ENCODE assay signal across 12 mouse cellular contexts in the genomic region with DNA sequence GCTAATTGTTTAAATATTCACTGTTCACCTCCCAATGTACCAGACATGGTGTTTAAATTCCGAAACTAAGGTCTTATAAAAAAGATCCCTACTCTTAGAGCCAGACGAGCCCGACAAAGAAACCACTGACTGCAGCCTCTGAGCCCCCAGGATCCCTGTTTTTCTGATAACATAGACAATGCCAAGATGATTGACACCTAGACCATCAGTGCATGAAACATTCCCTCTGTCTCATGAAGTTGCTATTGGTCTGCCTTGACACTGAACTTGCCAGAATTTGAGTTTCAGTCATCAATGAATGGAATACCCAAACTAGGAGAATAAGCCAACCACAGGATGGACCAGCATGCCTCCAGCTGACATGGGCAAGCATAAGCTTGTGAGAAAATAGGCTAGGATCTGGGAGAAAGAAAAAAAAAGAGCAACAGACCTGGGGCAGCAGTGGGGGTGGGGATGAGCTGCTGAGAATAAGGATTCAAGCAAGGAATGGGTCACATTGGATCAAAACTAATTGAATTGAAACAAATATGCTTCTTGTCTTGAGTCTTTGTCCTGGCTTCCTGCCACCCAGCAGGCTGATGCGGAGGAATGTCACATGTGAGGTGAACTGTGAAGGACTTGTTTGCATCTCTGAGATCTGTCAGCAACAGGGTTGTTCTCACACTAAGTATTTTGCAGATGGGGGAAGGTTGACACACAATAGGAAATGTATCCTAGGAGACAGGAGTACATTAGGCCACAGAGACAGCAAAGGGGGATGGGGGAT.
DNase-seq lines count a peak whose midpoint lies in the region; ATAC-seq and TF ChIP-seq lines count a peak whose summit lies in the region.
"Had no signal": no experiment of that assay in that cellular context is flagged by ENCODE, and none has a peak within 500 bp of the region (broad histone marks: within the 10 kb centered on the region; RNA-seq: fewer than 3 reads in every experiment).

No protein-coding gene starts in this region.

- H3K9me3 ChIP-seq in forebrain, embryonic 12.5 days, result 0 out of 2 replicates have a peak, but pooled peaks cover under 1% of the 10 kb centered on the region
- H3K9me3 ChIP-seq in forebrain, embryonic 16.5 days (ENCODE audit: control insufficient read depth, low read length), result no peaks in the 10 kb centered on the region
- H3K9me3 ChIP-seq in lung, embryonic 14.5 days (ENCODE audit: low read depth, low read length), result no peaks in the 10 kb centered on the region
- H3K9me3 ChIP-seq in hindbrain, embryonic 13.5 days, result no peaks in the 10 kb centered on the region
- H3K9me3 ChIP-seq: limb, embryonic 10.5 days; neural tube, embryonic 15.5 days had no signal

- ATAC-seq in forebrain, embryonic 12.5 days (ENCODE audit: low FRiP score), result peak; percentile 30; the same call in 1 of the 2 replicates
- no peak for ATAC-seq in forebrain, embryonic 16.5 days
- no peak for ATAC-seq in lung, embryonic 14.5 days (ENCODE audit: insufficient read depth)
- ATAC-seq in hindbrain, embryonic 13.5 days (ENCODE audit: low FRiP score), result peak; percentile 82

- no peak overlapping the region for H3K9ac ChIP-seq in forebrain, embryonic 12.5 days
- no peak overlapping the region for H3K9ac ChIP-seq in forebrain, embryonic 16.5 days (replicated peaks; ENCODE audit: low read depth, low read length)
- no peak overlapping the region for H3K9ac ChIP-seq in lung, embryonic 14.5 days
- H3K9ac ChIP-seq in hindbrain, embryonic 13.5 days, result no peak overlapping the region
- H3K9ac ChIP-seq: neural tube, embryonic 15.5 days had no signal

- no peaks in the 10 kb centered on the region for H3K36me3 ChIP-seq in forebrain, embryonic 12.5 days (replicated peaks)
- H3K36me3 ChIP-seq in forebrain, embryonic 16.5 days (ENCODE audit: control insufficient read depth, insufficient read depth), result no peaks in the 10 kb centered on the region
- no peaks in the 10 kb centered on the region for H3K36me3 ChIP-seq in lung, embryonic 14.5 days (ENCODE audit: insufficient read depth)
- no peaks in the 10 kb centered on the region for H3K36me3 ChIP-seq in hindbrain, embryonic 13.5 days
- no peaks in the 10 kb centered on the region for H3K36me3 ChIP-seq in splenic B cell, adult 2 months (ENCODE audit: control insufficient read depth, insufficient read depth, low read length, poor library complexity, severe bottlenecking)
- H3K36me3 ChIP-seq: limb, embryonic 10.5 days; neural tube, embryonic 15.5 days had no signal

- no peak for TF ChIP-seq CTCF in lung, embryonic 14.5 days (IDR thresholded peaks at IDR 0.05; ENCODE audit: low read depth)

- no peak overlapping the region for H3K27ac ChIP-seq in forebrain, embryonic 12.5 days
- no peak overlapping the region for H3K27ac ChIP-seq in forebrain, embryonic 16.5 days (ENCODE audit: low read length)
- H3K27ac ChIP-seq in lung, embryonic 14.5 days (ENCODE audit: low read depth), result no peak overlapping the region
- no peak overlapping the region for H3K27ac ChIP-seq in hindbrain, embryonic 13.5 days
- H3K27ac ChIP-seq: limb, embryonic 10.5 days; neural tube, embryonic 15.5 days; stomach, postnatal 0 days had no signal

- no peak overlapping the region for H3K4me2 ChIP-seq in forebrain, embryonic 12.5 days
- no peak overlapping the region for H3K4me2 ChIP-seq in forebrain, embryonic 16.5 days (ENCODE audit: low read length)
- no peak overlapping the region for H3K4me2 ChIP-seq in lung, embryonic 14.5 days
- no peak overlapping the region for H3K4me2 ChIP-seq in hindbrain, embryonic 13.5 days
- H3K4me2 ChIP-seq: neural tube, embryonic 15.5 days had no signal

- WGBS in forebrain, embryonic 12.5 days, result 59% methylated on average over 4 of the region's 4 CpGs
- 55% methylated on average over 4 of the region's 4 CpGs for WGBS in forebrain, embryonic 16.5 days
- 55% methylated on average over 4 of the region's 4 CpGs for WGBS in lung, embryonic 14.5 days
- 42% methylated on average over 4 of the region's 4 CpGs for WGBS in hindbrain, embryonic 13.5 days

- DNase-seq in lung, embryonic 14.5 days, result peak; percentile 35
- DNase-seq in lung, postnatal 10 days, result no peak
- peak; percentile 13 for DNase-seq in splenic B cell, adult 2 months (ENCODE audit: low read depth, low spot score)
- DNase-seq in right cerebral cortex, postnatal 14 days, result no peak
- no peak for DNase-seq in urinary bladder, adult 2 months (ENCODE audit: low spot score)

- no peak overlapping the region for H3K4me3 ChIP-seq in forebrain, embryonic 12.5 days (replicated peaks)
- H3K4me3 ChIP-seq in forebrain, embryonic 16.5 days (replicated peaks; ENCODE audit: low read length), result no peak overlapping the region
- no peak overlapping the region for H3K4me3 ChIP-seq in lung, embryonic 14.5 days (ENCODE audit: low read depth, low read length)
- H3K4me3 ChIP-seq in hindbrain, embryonic 13.5 days, result no peak overlapping the region
- H3K4me3 ChIP-seq: erythroblast, embryonic 14.5 days; limb, embryonic 10.5 days; neural tube, embryonic 15.5 days had no signal

- H3K27me3 ChIP-seq in forebrain, embryonic 12.5 days, result no peaks in the 10 kb centered on the region
- no peaks in the 10 kb centered on the region for H3K27me3 ChIP-seq in forebrain, embryonic 16.5 days (replicated peaks; ENCODE audit: control insufficient read depth, insufficient read depth, low read length)
- H3K27me3 ChIP-seq in lung, embryonic 14.5 days (ENCODE audit: insufficient read depth, low read length), result no peaks in the 10 kb centered on the region
- no peaks in the 10 kb centered on the region for H3K27me3 ChIP-seq in hindbrain, embryonic 13.5 days
- no peaks in the 10 kb centered on the region for H3K27me3 ChIP-seq in splenic B cell, adult 2 months (ENCODE audit: control insufficient read depth, insufficient read depth, low read length, poor library complexity, severe bottlenecking)
- H3K27me3 ChIP-seq: neural tube, embryonic 15.5 days had no signal

- H3K4me1 ChIP-seq in forebrain, embryonic 12.5 days, result peaks cover 8% of the 10 kb centered on the region; the same call in 1 of the 2 replicates
- H3K4me1 ChIP-seq in forebrain, embryonic 16.5 days (replicated peaks; ENCODE audit: control insufficient read depth, insufficient read depth, low read length), result no peaks in the 10 kb centered on the region
- no peaks in the 10 kb centered on the region for H3K4me1 ChIP-seq in lung, embryonic 14.5 days (ENCODE audit: insufficient read depth)
- peaks cover 16% of the 10 kb centered on the region for H3K4me1 ChIP-seq in hindbrain, embryonic 13.5 days (replicated peaks)
- H3K4me1 ChIP-seq: limb, embryonic 10.5 days; neural tube, embryonic 15.5 days had no signal

Comparison
In these comparisons a context has a peak if more than half of its experiments do, and no peak if none do; other contexts are left out.
1. ATAC-seq: peak in forebrain, embryonic 12.5 days (single experiment) and hindbrain, embryonic 13.5 days (single experiment); none in forebrain, embryonic 16.5 days (single experiment) and lung, embryonic 14.5 days (single experiment).
2. DNase-seq: peak in lung, embryonic 14.5 days (single experiment) and splenic B cell, adult 2 months (single experiment); none in lung, postnatal 10 days (single experiment), right cerebral cortex, postnatal 14 days (single experiment) and urinary bladder, adult 2 months (single experiment).